Mouse (Mus musculus): ENCODE measurements around the gene Cnpy1. TPM values are rescaled to one million over a fixed set of nuclear protein-coding genes. Genes with fewer than 3 reads are reported as not detected.

Gene Cnpy1
- polyA plus RNA-seq, 1 experiment from 2014 or later, result 2.4 TPM

- peak; percentile 26 for DNase-seq (ENCODE audit: low spot score)
- no peak overlapping the region for H3K27ac ChIP-seq (ENCODE audit: low read depth, low read length)
Measured at GRCm38 (mm10) chr5:28237055-28237454, 8.6 kb downstream of the Cnpy1 start.

DNA sequence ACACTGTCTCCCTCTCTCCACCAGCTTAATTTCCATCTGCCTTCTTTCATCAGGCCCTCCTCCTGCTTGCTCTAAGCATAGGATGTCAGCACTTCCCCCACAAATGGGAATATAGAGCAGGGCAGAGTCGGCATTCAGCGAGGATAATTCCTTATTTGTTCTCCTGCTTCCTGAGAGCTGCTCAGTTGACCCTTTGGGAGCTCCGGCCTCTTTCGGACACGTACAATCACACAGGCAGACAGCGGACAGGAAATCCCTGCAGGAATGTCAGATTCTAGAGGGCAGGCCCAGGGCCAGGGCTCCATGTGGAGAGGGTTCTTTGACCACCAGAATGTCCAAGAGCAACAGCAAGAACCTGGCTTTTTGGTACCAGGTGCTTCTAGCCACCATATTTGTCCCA lies 9.5 kb downstream of the Cnpy1 start:
- ATAC-seq (replicated peaks; ENCODE audit: low FRiP score), result no peak
- H3K9me3 ChIP-seq (ENCODE audit: control insufficient read depth, low read length), result no peaks in the 10 kb centered on the region
- H3K36me3 ChIP-seq (ENCODE audit: control insufficient read depth, insufficient read depth, low read length), result no peaks in the 10 kb centered on the region
- no peaks in the 10 kb centered on the region for H3K4me1 ChIP-seq (replicated peaks; ENCODE audit: control insufficient read depth, insufficient read depth, low read length)
- H3K4me2 ChIP-seq (ENCODE audit: low read depth, low read length, severe bottlenecking), result no peak overlapping the region
- no peak overlapping the region for H3K27ac ChIP-seq (ENCODE audit: low read depth, low read length)
- 3% methylated on average over 6 of the region's 6 CpGs for WGBS
- H3K27me3 ChIP-seq (ENCODE audit: control insufficient read depth, insufficient read depth, low read length), result no peaks in the 10 kb centered on the region
- no peak overlapping the region for H3K9ac ChIP-seq (ENCODE audit: low read length)
- H3K4me3 ChIP-seq (ENCODE audit: low read depth, low read length), result no peak overlapping the region
- peak; percentile 57 for DNase-seq (ENCODE audit: low spot score)

More at GRCm38 (mm10) chr5:28237055-28237454, 8.6 kb downstream of the Cnpy1 start:
- H3K9me3 ChIP-seq (ENCODE audit: control insufficient read depth, low read length), result no peaks in the 10 kb centered on the region
- no peak for ATAC-seq (replicated peaks; ENCODE audit: low FRiP score)
- H3K4me1 ChIP-seq (replicated peaks; ENCODE audit: control insufficient read depth, insufficient read depth, low read length), result no peaks in the 10 kb centered on the region
- no peak overlapping the region for H3K9ac ChIP-seq (ENCODE audit: low read length)
- H3K4me2 ChIP-seq (ENCODE audit: low read depth, low read length, severe bottlenecking), result no peak overlapping the region
- no peak overlapping the region for H3K4me3 ChIP-seq (ENCODE audit: low read depth, low read length)
- WGBS, result 40% methylated on average over 4 of the region's 4 CpGs
- no peaks in the 10 kb centered on the region for H3K36me3 ChIP-seq (ENCODE audit: control insufficient read depth, insufficient read depth, low read length)
- no peaks in the 10 kb centered on the region for H3K27me3 ChIP-seq (ENCODE audit: control insufficient read depth, insufficient read depth, low read length)

- Histone ChIP-seq H3K4me1 (replicated peaks; ENCODE audit: control insufficient read depth, insufficient read depth, low read length) (no peaks in the 10 kb centered on the region), H3K9ac (ENCODE audit: low read length) (no peak overlapping the region), H3K27me3 (ENCODE audit: control insufficient read depth, insufficient read depth, low read length) (no peaks in the 10 kb centered on the region), H3K4me2 (ENCODE audit: low read depth, low read length, severe bottlenecking) (no peak overlapping the region), H3K4me3 (ENCODE audit: low read depth, low read length) (no peak overlapping the region), H3K36me3 (ENCODE audit: control insufficient read depth, insufficient read depth, low read length) (no peaks in the 10 kb centered on the region), H3K9me3 (ENCODE audit: control insufficient read depth, low read length) (no peaks in the 10 kb centered on the region), H3K27ac (ENCODE audit: low read depth, low read length) (no peak overlapping the region)
- peak; percentile 21 for DNase-seq (ENCODE audit: low spot score)
- no peak for ATAC-seq (replicated peaks; ENCODE audit: low FRiP score)
- 74% methylated on average over 3 of the region's 3 CpGs for WGBS
Measured at GRCm38 (mm10) chr5:28232101-28232500, 13.5 kb downstream of the Cnpy1 start.

- Histone ChIP-seq H3K27me3 (ENCODE audit: control insufficient read depth, insufficient read depth, low read length) (no peaks in the 10 kb centered on the region), H3K4me2 (ENCODE audit: low read depth, low read length, severe bottlenecking) (no peak overlapping the region), H3K9me3 (ENCODE audit: control insufficient read depth, low read length) (no peaks in the 10 kb centered on the region), H3K4me3 (ENCODE audit: low read depth, low read length) (no peak overlapping the region), H3K36me3 (ENCODE audit: control insufficient read depth, insufficient read depth, low read length) (no peaks in the 10 kb centered on the region), H3K4me1 (replicated peaks; ENCODE audit: control insufficient read depth, insufficient read depth, low read length) (no peaks in the 10 kb centered on the region), H3K9ac (ENCODE audit: low read length) (no peak overlapping the region), H3K27ac (ENCODE audit: low read depth, low read length) (no peak overlapping the region)
- ATAC-seq (replicated peaks; ENCODE audit: low FRiP score) (no peak), DNase-seq (ENCODE audit: low spot score) (peak; percentile 9)
- WGBS, result 85% methylated on average over 1 of the region's 1 CpGs
Measured at GRCm38 (mm10) chr5:28219596-28219995, 26.0 kb downstream of the Cnpy1 start.

DNA sequence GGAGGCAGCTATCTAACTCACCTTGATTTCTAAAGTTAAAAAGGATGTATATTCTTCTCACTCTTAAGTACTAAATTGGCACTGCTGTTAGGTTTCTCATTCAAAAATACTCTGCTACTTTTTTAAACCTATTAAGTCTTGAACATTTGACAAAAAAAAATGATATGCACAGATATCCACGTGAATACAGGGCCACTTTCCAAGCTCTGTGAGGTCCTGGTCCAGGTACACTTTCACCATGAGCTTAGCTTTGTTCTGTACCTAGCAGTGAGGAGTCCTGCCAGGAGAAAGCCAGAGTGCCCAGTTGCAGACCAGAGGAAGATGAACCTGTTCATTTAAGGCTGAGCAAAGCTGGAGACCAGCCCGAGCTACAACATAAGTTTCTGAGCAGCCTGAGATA lies 32.2 kb downstream of the Cnpy1 start:
- peaks cover 50% of the 10 kb centered on the region for H3K27me3 ChIP-seq (ENCODE audit: control insufficient read depth, insufficient read depth, low read length)
- ATAC-seq (replicated peaks; ENCODE audit: low FRiP score), result no peak
- peak; percentile 19 for DNase-seq (ENCODE audit: low spot score)
- peaks cover 15% of the 10 kb centered on the region; the same call in 1 of the 2 replicates for H3K4me1 ChIP-seq (replicated peaks; ENCODE audit: control insufficient read depth, insufficient read depth, low read length)
- H3K9ac ChIP-seq (ENCODE audit: low read length), result no peak overlapping the region
- H3K4me2 ChIP-seq (ENCODE audit: low read depth, low read length, severe bottlenecking), result no peak overlapping the region
- H3K4me3 ChIP-seq (ENCODE audit: low read depth, low read length), result no peak overlapping the region
- no peak overlapping the region for H3K27ac ChIP-seq (ENCODE audit: low read depth, low read length)
- H3K9me3 ChIP-seq (ENCODE audit: control insufficient read depth, low read length), result no peaks in the 10 kb centered on the region
- H3K36me3 ChIP-seq (ENCODE audit: control insufficient read depth, insufficient read depth, low read length), result no peaks in the 10 kb centered on the region
- WGBS, result 61% methylated on average over 2 of the region's 2 CpGs

GRCm38 (mm10) chr5:28211651-28212310 lies 33.8 kb downstream of the Cnpy1 start:
- ATAC-seq (replicated peaks; ENCODE audit: low FRiP score) (peak; percentile 57; the same call in 1 of the 2 replicates), DNase-seq (ENCODE audit: low spot score) (peak; percentile 53)
- peaks cover 64% of the 10 kb centered on the region for H3K27me3 ChIP-seq (ENCODE audit: control insufficient read depth, insufficient read depth, low read length)
- H3K4me3 ChIP-seq (ENCODE audit: low read depth, low read length), result peak overlapping the region; percentile 5; the same call in 1 of the 2 replicates
- H3K36me3 ChIP-seq (ENCODE audit: control insufficient read depth, insufficient read depth, low read length), result no peaks in the 10 kb centered on the region
- no peak overlapping the region for H3K27ac ChIP-seq (ENCODE audit: low read depth, low read length)
- H3K9me3 ChIP-seq (ENCODE audit: control insufficient read depth, low read length), result no peaks in the 10 kb centered on the region
- H3K4me1 ChIP-seq (replicated peaks; ENCODE audit: control insufficient read depth, insufficient read depth, low read length), result peaks cover 15% of the 10 kb centered on the region; the same call in 1 of the 2 replicates
- H3K9ac ChIP-seq (ENCODE audit: low read length), result no peak overlapping the region
- peak overlapping the region; percentile 32 for H3K4me2 ChIP-seq (ENCODE audit: low read depth, low read length, severe bottlenecking)
- under 1% methylated on average over 15 of the region's 15 CpGs for WGBS

DNA sequence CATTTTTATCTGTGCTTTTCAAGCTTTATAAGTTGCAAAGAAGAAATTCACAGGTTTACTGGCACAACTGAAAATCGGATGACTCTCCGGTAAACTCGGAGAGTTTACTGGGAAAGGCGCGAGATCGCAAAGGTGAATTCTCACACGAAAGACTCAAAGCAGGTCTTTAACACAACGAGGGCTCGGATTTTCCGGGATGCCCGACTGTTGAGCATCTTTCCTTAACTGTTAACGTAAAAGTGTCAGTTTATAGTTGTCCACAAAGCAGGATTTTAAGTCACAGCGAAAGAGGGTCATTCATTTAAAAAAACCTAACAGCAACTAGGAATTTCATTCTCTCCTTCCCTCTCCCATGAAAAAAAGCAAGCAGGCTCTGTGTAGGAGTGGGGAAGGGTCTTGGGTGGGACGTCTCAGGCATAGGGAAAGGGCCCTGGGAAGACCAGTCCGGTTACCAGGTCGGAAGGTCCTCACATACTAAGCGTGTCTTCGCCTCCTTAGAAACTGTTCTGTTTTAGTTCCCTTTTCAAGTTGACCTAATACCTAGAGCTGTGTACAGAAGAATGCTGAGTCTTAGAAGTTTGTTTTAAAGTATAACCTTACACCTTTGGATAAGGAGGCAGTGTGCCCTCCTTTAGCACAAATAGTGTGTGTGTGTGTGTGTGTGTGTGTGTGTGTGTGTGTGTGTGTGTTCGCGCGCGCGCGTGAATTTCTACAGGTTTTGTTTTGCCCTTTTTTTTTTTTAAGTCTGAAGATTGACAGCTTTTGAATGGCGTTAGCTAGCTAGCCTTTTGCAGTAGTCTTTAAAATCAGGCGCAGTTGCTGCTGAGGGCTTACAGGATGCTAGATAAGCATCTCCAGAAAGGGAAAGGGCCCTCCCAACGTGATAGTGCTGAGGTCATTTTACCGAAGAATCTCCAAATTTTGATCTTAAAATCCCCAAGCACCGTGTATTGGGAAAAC lies 34.7 kb downstream of the Cnpy1 start:
- Histone ChIP-seq H3K4me1 (replicated peaks; ENCODE audit: control insufficient read depth, insufficient read depth, low read length) (peaks cover 15% of the 10 kb centered on the region; the same call in 1 of the 2 replicates), H3K9ac (ENCODE audit: low read length) (no peak overlapping the region), H3K9me3 (ENCODE audit: control insufficient read depth, low read length) (no peaks in the 10 kb centered on the region), H3K4me2 (ENCODE audit: low read depth, low read length, severe bottlenecking) (peak overlapping the region; percentile 64; the same call in 1 of the 2 replicates), H3K27ac (ENCODE audit: low read depth, low read length) (no peak overlapping the region), H3K4me3 (ENCODE audit: low read depth, low read length) (0 out of 2 replicates have a peak overlapping the region, but pooled peaks have one; percentile 5), H3K36me3 (ENCODE audit: control insufficient read depth, insufficient read depth, low read length) (no peaks in the 10 kb centered on the region), H3K27me3 (ENCODE audit: control insufficient read depth, insufficient read depth, low read length) (peaks cover 72% of the 10 kb centered on the region)
- DNase-seq (ENCODE audit: low spot score), result peak; percentile 50
- ATAC-seq (replicated peaks; ENCODE audit: low FRiP score), result 0 out of 2 replicates have a peak, but pooled peaks have one; percentile 37
- WGBS, result under 1% methylated on average over 29 of the region's 29 CpGs

DNA sequence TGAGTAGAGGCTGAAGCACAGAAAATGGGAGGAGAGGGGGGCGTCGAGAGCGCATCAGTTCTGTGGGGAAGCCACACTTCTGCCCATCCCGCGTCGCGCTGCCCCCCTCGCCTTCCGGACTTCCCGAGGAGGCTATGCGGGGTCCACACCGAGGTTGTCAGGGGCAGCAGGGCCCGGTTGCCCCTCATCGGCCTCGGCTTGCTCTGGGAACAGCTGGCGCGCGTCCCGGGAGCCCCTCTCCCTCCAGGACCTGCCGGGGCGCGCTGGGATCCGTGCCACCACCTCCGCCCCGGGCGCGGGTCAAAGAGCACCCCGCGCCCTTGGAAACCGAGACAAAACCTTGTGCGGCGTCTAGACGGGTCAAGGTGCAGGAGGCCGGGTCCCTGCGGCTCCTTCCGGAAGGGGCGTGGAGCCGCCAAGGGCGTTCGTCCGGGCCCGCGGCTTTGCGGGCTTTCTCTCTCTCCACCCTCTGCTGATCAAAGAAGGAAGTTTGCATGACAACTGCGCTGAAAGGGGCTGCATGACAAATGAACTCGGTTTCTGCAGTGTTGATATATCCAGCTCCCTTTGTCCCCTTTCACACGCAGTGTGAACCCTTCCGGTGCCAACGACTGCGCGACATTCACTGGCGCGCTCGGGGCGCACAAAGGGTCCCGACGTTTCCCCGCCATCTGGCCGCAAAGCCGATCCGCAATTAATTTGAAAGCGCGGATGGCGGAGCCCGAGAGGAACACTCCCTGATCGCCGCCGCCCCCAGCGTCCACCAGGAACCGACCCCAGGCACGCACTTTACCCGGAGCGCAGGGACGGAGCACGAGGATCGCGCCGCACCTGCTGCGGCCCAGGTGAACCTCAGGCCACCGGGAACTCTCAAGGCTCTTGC lies 35.8 kb downstream of the Cnpy1 start:
- no peaks in the 10 kb centered on the region for H3K9me3 ChIP-seq (ENCODE audit: control insufficient read depth, low read length)
- peak overlapping the region; percentile 33 for H3K4me3 ChIP-seq (ENCODE audit: low read depth, low read length)
- H3K36me3 ChIP-seq (ENCODE audit: control insufficient read depth, insufficient read depth, low read length), result no peaks in the 10 kb centered on the region
- peak overlapping the region; percentile 2; the same call in 1 of the 2 replicates for H3K9ac ChIP-seq (ENCODE audit: low read length)
- WGBS, result 1% methylated on average over 80 of the region's 80 CpGs
- peak; percentile 83 for ATAC-seq (replicated peaks; ENCODE audit: low FRiP score)
- peaks cover 80% of the 10 kb centered on the region for H3K27me3 ChIP-seq (ENCODE audit: control insufficient read depth, insufficient read depth, low read length)
- peak overlapping the region; percentile 64 for H3K4me2 ChIP-seq (ENCODE audit: low read depth, low read length, severe bottlenecking)
- DNase-seq (ENCODE audit: low spot score), result peak; percentile 76
- H3K4me1 ChIP-seq (replicated peaks; ENCODE audit: control insufficient read depth, insufficient read depth, low read length), result peaks cover 15% of the 10 kb centered on the region; the same call in 1 of the 2 replicates
- no peak overlapping the region for H3K27ac ChIP-seq (ENCODE audit: low read depth, low read length)
